Mouse (Mus musculus) G1E-ER4 (cell line): ENCODE data around the gene Psg16. TPM values are rescaled to one million over a fixed set of nuclear protein-coding genes. Genes with fewer than 3 reads are reported as not detected.

Experiments
- GATA1 ChIP-seq: IDR thresholded peaks from one replicate; pipeline ENCODE4 v1.8.0; 2012; ENCODE audit warnings: low read length, inconsistent platforms
- polyA plus RNA-seq: library from polyadenylated mRNA; stranded (reverse); fragments of >175 nt; gene quantifications from 2 replicates; pipeline ENCODE4 v1.2.3, GENCODE M21; 2012

Psg16 gene
- polyA plus RNA-seq, 1 experiment = not detected

DNA sequence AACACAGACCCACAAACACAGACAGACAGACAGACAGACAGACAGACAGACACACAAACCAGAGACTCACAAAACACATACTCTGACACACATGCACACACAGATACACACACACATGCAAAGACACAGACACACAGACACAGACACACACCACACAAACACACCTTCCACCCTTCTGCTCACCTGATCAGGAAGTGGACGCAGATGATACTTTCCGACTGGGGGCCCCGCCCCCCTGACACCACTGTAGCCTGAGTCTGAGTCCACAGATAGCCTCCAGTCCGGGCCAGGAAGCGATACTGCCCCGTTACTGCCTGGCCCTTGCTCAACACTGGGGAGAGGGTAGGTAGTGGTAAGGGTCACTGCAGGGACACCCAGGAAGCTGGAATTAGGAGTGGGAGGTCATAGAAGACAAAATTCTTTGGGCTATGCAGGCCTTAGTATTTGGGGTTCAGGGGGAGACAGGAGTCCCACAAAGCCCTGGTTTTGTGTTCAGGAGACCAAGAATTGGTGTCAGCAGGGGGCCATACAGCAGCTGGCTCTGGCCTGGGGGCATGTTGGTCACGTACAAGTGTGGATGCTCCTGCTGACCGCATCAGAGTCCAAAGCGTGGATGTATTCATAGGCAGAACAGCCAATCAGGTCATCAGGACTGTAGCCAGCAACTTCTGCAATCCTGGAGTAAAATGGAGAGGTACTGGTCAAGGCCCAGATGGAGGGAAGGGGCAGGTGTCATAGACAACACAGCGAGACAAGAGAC is 25.2 kb upstream of the Psg16 start:
- TF ChIP-seq GATA1 = no peak

DNA sequence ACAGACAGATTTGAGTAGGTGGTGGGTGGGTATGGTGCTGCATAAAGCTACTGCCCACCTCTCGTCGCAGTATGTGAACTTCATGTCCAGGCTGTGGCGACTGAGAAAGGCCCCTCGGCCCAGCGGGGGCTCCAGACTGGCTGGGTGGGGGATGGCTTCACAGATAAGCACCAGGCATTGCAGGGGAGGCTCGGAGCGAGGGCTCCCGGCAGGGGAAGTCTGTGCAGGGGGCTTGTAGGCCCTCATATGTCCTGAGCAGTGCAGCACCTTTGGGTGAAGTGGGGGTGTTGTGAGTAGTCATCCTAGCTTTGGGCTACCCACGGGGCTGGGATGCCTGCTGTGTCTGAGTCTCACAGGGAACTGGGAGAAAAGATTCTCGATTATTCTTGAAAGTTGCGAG is 23.3 kb upstream of the Psg16 start:
- TF ChIP-seq GATA1 = no peak

DNA sequence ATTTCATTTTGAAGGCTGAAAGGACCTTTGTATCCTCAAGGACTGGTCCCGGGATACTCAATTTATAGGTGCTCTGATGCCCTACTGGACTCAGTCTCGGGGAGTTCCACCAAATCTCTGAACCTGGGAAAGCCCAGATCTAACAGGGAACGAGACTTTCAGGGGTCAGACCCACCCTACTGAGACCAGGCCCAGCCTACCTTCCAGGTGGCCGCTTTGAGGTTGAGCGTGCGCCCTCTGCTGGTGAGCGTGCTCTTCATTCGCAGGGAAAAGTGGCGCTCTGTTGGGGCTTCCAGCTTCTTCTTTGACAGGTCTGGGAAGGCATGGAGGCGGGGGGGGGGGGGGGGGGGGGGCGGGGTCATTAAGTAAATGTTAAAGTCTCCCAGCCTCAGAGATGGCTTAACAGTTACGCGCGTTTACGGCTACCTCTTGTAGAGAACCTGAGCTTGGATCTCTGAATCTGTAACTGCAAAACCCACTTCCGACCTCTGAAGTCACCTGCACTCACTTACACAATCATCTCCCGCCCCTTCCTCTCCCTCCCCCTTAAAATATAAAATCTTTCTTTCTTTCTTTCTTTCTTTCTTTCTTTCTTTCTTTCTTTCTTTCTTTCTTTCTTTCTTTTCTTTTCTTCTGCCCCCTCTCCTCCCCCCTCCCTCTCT is 22.8 kb upstream of the Psg16 start:
- no peak for TF ChIP-seq GATA1

DNA sequence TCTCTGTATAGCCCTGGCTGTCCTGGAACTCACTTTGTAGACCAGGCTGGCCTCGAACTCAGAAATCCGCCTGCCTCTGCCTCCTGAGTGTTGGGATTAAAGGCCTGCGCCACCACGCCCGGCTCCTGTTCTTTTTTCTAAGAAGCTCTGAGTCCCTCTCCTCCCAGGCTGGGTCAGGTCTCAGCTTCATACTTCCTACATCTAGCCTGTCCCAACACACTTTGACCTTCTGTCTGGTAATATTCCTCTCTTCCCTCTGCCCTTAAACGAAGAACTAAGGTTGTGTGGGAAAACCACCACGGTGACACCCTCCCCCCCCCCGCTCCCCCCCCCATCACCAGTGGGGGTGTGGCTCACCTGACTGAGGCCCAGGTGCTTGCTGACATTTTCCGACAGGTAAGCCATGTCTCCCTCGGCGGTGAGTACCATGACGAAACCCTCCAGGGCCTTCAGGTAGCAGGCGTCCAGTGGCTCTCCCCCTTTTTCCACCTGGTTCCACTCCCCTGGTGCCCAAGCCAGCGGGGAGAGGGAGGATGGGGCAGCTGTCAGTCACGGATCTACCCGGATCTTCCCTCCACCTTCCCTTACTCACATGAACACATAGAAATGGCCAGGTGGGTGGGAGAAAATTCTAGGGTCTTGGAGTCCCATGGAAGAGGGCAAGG is 19.4 kb upstream of the Psg16 start:
- TF ChIP-seq GATA1 = no peak

DNA sequence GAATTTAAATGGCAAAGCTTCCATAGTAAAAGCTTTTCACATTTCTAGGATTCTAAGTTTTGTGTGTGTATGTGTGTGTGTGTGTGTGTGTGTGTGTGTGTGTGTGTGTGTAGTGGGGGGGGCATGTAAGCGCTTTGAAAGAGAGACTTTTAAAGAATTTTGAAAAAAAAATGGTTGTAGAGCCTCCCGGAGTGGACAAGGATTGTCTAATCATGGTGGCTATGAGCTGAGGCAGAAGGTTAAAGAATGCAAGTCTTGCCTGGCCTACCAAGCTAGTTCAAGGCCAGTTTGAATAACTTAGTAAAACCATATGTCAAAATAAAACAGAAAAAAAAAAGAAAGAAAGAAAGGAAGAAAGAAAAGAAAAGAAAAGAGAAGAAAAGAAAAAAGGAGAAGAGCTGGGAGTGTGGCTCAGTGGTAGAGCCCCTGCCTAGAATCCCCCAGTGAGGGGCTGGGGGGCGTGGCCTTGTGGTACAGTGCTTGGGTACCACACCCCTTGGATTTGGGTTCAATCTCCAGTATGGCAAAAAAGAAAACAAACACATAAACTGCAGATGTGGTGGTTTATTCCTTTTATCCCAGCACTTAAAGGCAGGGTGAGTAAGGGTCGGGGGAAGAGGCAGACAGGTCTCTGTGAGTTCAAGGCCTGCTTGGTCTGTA is 18.4 kb upstream of the Psg16 start:
- no peak for TF ChIP-seq GATA1

DNA sequence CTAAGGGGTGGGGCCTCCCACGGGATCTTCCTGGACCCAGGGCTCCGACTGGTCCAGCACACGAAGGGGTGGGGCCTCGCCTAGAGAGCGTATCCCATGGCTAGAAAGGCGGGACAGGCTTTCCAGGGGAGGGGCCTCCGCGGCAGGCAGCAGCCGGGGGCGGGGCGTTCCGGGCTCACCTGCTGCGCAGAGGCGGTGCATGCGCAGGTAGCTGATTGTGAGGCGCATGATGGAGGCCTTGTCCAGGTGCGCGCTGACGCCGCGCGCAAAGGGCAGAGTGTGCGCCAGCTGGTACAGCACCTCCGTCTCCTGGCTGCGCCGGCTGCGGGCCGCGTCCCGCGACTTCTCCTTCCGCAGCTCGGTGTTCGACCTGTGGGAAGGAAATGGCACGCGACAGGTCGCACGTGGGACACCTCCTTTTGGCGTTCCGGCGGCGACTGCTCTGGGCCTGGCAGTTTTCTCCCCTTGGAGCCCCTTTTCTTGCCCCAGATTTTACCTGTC is 17.7 kb upstream of the Psg16 start:
- no peak for TF ChIP-seq GATA1

DNA sequence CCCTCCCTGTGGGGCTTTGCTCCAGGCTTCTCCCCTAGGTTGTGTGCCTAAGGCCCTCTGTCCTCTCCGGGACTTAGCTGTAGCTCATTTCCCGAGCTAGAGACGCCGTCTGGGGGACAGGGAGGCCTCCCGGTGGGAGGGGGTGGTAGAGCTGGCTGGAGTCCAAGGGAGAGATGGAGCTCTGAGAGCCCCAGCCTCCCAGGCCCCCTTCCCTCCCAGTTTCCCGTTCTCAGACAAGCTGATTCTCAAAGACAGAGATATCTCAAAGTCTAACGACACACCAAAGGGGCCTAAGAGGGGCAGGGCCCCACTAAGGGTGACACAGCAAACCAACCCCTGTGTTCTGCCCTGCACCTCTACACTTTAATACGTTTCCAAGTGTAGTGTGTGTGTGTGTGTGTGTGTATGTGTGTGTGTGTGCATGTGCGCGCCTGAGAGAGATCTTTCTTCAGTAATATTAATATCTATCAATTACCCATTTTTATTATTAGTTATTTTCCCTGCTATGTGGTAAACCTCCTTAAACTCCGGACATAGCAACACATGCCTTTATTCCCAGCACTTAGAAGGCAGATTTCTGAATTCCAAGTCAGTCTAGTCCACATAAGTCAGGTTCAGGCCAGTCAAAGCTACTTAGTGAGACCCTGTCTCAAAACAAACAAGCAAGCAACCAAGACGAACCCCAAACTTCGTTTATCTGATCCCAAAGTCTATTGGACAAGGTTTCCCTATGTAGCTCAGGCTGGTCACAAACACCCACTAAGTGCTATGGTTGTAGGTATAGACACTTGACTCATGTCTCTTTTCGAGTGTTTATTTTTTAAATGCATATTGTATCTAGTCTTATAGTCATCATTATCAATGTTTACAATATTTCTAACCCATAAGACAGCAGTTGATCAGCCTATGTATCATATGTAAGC is 17.0 kb upstream of the Psg16 start:
- TF ChIP-seq GATA1 = no peak

DNA sequence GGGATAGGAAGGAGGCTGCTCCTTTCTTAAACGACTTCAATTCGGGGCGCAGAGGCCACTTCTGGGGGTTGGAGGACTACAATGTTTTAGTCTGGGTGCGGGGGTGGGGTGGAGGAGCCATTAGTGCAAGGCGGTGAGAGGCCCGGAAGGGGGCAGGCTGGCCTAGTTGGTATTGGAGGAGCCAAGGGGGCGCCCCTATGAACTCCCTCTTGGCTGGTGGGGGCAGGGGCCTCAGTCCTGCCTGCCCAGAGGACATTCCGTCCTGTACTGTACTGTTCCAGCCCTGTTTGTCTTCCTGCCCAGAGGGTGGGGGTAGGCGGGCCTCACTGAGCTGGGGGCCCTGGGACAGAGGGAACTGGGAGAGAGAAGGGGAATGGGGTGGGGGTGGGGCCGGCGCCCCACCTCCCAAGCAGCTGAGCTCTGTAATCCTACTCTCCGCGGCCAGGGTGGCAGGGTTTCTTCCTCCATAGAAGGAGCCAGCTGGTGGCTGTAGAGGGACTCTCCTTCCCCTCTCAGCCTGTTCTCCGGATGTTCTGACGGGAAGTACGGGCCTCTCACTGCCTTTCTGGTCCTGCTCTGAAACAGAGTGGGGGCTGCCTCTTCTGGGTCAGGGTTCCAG is 15.7 kb upstream of the Psg16 start:
- no peak for TF ChIP-seq GATA1

DNA sequence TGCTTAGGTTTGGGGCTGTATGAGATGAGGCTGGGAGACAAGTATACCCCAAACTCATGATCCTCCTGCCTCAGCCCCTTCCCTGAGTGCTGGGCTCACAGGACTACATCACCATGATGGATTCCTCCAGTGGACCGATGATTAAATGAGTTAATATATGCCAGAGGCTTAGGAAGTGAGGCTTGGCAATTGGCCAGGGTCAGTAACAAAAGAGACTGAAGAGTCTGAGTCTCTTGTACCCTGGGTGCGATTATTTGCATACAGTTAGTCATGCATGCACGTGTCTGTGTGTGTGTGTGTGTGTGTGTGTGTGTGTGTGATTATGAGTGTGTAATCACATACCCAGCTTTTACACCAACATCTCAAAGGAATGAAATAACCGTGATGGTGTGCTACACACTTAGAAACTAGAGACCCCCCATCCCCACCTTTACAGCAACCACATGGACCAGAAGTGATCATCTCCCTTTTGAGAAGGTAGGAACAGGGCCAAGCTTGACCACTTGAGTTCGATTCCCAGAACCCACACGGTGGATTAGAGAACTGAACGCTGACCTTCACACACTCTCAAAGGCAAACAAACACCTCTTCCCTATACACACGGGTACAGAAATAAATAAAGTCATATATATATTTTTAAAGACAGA is 14.9 kb upstream of the Psg16 start:
- TF ChIP-seq GATA1 = no peak

DNA sequence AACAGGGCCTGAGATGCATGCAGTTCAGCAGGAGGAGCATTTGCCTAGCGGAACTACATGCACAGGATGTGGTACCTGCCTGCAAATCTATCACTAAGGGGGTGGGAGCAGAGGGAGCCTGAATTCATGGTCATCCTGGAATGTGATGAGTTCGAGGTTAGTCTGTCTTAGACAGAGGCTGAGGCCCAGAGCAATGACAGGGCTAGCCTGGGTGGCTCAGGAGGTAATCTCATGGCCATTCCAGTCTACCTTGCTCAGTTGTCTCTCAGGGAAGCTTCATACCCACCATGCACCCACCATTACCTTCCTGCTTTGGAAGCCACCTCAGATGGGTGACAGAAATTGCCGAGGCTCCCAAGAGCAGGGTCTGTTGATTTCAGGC is 14.4 kb upstream of the Psg16 start:
- TF ChIP-seq GATA1 = no peak

DNA sequence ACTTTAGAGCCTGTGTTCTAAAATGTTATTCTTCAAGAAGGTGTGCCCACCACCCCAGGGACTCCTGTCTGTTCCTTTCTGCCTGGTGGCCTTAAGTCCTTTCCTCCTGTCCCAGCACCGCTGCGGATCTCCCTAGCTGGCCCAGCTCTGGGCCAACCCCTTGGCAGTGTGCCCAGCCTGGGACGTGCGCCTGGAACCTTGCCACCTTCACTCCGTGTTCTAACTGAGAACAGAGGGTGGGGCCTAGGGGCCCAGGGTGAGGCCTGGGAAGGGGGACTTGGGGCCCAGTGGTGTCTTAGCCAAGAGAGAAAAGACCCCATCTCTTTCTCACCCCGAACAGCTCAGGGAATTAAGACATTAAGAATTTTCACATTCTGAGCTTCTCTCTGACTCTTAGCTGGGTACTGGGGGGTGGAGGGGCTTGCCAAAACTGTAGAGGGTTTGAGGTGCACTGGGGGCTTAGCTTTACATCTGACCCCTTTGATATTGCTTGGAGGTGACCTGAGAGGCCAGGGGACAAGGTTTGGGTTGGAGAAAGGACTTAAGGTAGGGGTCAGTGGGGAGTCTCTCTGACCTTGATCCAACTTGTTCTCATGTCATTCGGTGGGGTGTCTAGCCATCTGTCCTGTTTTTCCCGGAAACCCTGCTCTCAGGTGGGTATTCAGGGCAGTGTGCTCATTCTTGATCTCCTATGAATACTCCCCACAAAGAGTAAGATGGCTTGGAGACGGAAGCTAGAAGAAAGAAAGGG is 13.6 kb upstream of the Psg16 start:
- TF ChIP-seq GATA1 = no peak

DNA sequence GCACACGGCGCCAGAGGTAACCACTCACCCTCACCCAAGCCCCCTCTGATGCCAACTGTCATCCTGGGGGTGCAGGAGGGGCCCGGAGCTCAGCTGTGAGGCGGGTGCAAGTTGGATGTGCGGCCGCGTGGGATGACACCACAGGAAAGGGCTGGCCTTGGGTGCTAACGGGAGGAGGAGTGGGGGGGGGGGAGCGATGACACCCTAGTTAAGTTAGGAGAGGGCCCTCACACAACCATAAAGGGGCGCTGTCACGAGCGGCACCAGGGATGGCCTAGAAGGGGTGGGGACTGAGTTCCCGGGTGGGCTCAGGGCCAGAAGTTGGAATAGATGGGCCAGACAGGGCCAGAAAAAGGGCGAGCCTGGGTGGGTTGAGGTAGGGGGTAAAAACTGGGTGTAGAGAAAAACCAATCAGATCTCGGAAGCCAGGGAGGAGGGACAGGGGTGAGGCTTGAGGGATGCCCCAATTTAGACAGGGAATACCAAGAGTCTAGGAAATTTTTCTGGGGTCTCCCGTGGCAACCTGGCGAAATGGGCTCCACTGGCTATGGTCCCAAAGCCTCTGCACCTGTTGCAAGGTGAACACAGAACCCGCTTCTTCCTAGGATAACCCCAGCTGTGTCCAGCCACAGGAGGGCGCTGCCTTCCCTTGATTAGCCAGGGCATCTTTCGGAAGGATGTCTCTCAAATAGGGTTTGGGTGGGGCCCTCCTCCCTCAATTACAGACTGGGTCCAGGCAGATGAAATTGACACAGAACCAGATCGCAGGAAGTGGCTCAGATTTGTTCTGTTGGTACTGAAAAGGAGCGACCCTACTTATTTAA is 12.8 kb upstream of the Psg16 start:
- no peak for TF ChIP-seq GATA1
